Mouse (Mus musculus) stomach, embryonic 14.5 days (tissue): ENCODE data around the gene Mtmr4. TPM values are rescaled to one million over a fixed set of nuclear protein-coding genes. Genes with fewer than 3 reads are reported as not detected.

Experiments
- ATAC-seq: fragments of 200-750 bp; cut with Nextera tagmentation; 2 replicates; pipeline ENCODE4 v1.8.0; 2017; ENCODE audit warnings: low read depth, moderate TSS enrichment; ENCODE audit not compliant: insufficient number of reproducible peaks, insufficient read depth, low FRiP score
- H3K27ac ChIP-seq: fragments of 300-500 bp; sonication (generic); 2 replicates; pipeline ENCODE4 v1.5.1; 2014; ENCODE audit warnings: mild to moderate bottlenecking, low read length, moderate library complexity, mixed read lengths
- H3K27me3 ChIP-seq: fragments of 300-500 bp; sonication (generic); 2 replicates; pipeline ENCODE4 v1.6.1; 2014; ENCODE audit warnings: low read length, control low read depth, mixed read lengths; ENCODE audit not compliant: control insufficient read depth, insufficient read depth
- H3K36me3 ChIP-seq: fragments of 300-500 bp; sonication (generic); 2 replicates; pipeline ENCODE4 v1.6.1; 2014; ENCODE audit warnings: mild to moderate bottlenecking, control low read depth, low read length, moderate library complexity, mixed read lengths; ENCODE audit not compliant: control insufficient read depth, insufficient read depth
- H3K4me1 ChIP-seq: fragments of 300-500 bp; sonication (generic); 2 replicates; pipeline ENCODE4 v1.6.1; 2014; ENCODE audit warnings: low read length, control low read depth, mixed read lengths; ENCODE audit not compliant: control insufficient read depth, insufficient read depth
- H3K4me2 ChIP-seq: fragments of 300-500 bp; sonication (generic); replicated peaks from 2 replicates; pipeline ENCODE4 v1.6.1; 2014; ENCODE audit warnings: low read depth, low read length, control low read depth
- H3K4me3 ChIP-seq: fragments of 300-500 bp; sonication (generic); 2 replicates; pipeline ENCODE4 v1.5.1; 2014; ENCODE audit warnings: low read depth, low read length, control low read depth
- H3K9ac ChIP-seq: fragments of 300-500 bp; sonication (generic); replicated peaks from 2 replicates; pipeline ENCODE4 v1.6.1; 2014; ENCODE audit warnings: low read depth, mild to moderate bottlenecking, control low read depth, low read length, moderate library complexity, mixed read lengths
- H3K9me3 ChIP-seq: fragments of 300-500 bp; sonication (generic); 2 replicates; pipeline ENCODE4 v1.6.1; 2016; ENCODE audit warnings: low read depth, low read length, control low read depth; ENCODE audit not compliant: control insufficient read depth
- WGBS: fragments of 180-500 bp; shearing (Covaris S2); extraction: QIAGEN DNeasy Blood & Tissue Kit; methylation state at CpG from one replicate; pipeline ENCODE4 v1.1.7; 2014; 5-methylcytosine and 5-hydroxymethylcytosine counted together
- polyA plus RNA-seq: library from polyadenylated mRNA; unstranded; fragments of >200 nt; fragmentation: Nextera tagmentation; extraction: Ambion mirVana; gene quantifications from 2 replicates; pipeline ENCODE4 v1.2.1, GENCODE M21; 2014

Mtmr4 gene
- polyA plus RNA-seq, 1 experiment from 2014 or later: 30.5 TPM

GRCm38 (mm10) chr11:87597061-87597460 lies 5.1 kb downstream of the Mtmr4 start:
- Histone ChIP-seq H3K4me2 (no peak overlapping the region), H3K4me3 (no peak overlapping the region), H3K27me3 (no peaks in the 10 kb centered on the region), H3K9me3 (no peaks in the 10 kb centered on the region), H3K9ac (no peak overlapping the region), H3K4me1 (peaks cover 18% of the 10 kb centered on the region), H3K27ac (no peak overlapping the region), H3K36me3 (peaks cover 46% of the 10 kb centered on the region)
- ATAC-seq: no peak

GRCm38 (mm10) chr11:87599395-87600089 lies 7.6 kb downstream of the Mtmr4 start:
- 80% methylated on average over 13 of the region's 13 CpGs for WGBS
- H3K4me2 ChIP-seq: no peak overlapping the region
- H3K9ac ChIP-seq: no peak overlapping the region
- peaks cover 70% of the 10 kb centered on the region for H3K36me3 ChIP-seq
- H3K4me1 ChIP-seq: peaks cover 10% of the 10 kb centered on the region
- H3K9me3 ChIP-seq: no peaks in the 10 kb centered on the region
- no peak overlapping the region for H3K4me3 ChIP-seq
- no peak for ATAC-seq
- H3K27ac ChIP-seq: no peak overlapping the region
- H3K27me3 ChIP-seq: no peaks in the 10 kb centered on the region

GRCm38 (mm10) chr11:87600322-87600853 lies 8.4 kb downstream of the Mtmr4 start:
- Histone ChIP-seq H3K27me3 (no peaks in the 10 kb centered on the region), H3K4me2 (no peak overlapping the region), H3K4me1 (peaks cover 10% of the 10 kb centered on the region), H3K9me3 (no peaks in the 10 kb centered on the region), H3K4me3 (no peak overlapping the region), H3K36me3 (peaks cover 79% of the 10 kb centered on the region), H3K27ac (no peak overlapping the region), H3K9ac (no peak overlapping the region)
- ATAC-seq: no peak
- WGBS: 93% methylated on average over 10 of the region's 10 CpGs

GRCm38 (mm10) chr11:87602234-87602633 lies 10.3 kb downstream of the Mtmr4 start:
- H3K27me3 ChIP-seq: no peaks in the 10 kb centered on the region
- ATAC-seq: no peak
- H3K4me1 ChIP-seq: no peaks in the 10 kb centered on the region
- H3K4me3 ChIP-seq: no peak overlapping the region
- 94% methylated on average over 9 of the region's 9 CpGs for whole genome bisulfite sequencing
- H3K27ac ChIP-seq: no peak overlapping the region
- H3K9me3 ChIP-seq: no peaks in the 10 kb centered on the region
- no peak overlapping the region for H3K4me2 ChIP-seq
- H3K36me3 ChIP-seq: peaks cover 88% of the 10 kb centered on the region
- H3K9ac ChIP-seq: no peak overlapping the region

GRCm38 (mm10) chr11:87603571-87603970 lies 11.6 kb downstream of the Mtmr4 start:
- H3K4me2 ChIP-seq: no peak overlapping the region
- no peaks in the 10 kb centered on the region for H3K9me3 ChIP-seq
- WGBS: 98% methylated on average over 2 of the region's 2 CpGs
- H3K27ac ChIP-seq: no peak overlapping the region
- H3K36me3 ChIP-seq: peaks cover 89% of the 10 kb centered on the region
- H3K4me3 ChIP-seq: no peak overlapping the region
- no peak for ATAC-seq
- no peaks in the 10 kb centered on the region for H3K4me1 ChIP-seq
- no peaks in the 10 kb centered on the region for H3K27me3 ChIP-seq
- no peak overlapping the region for H3K9ac ChIP-seq

- no peak overlapping the region for H3K4me2 ChIP-seq
- no peaks in the 10 kb centered on the region for H3K4me1 ChIP-seq
- 91% methylated on average over 7 of the region's 7 CpGs for WGBS
- H3K9ac ChIP-seq: no peak overlapping the region
- H3K4me3 ChIP-seq: no peak overlapping the region
- no peaks in the 10 kb centered on the region for H3K27me3 ChIP-seq
- ATAC-seq: no peak
- H3K9me3 ChIP-seq: no peaks in the 10 kb centered on the region
- peaks cover 85% of the 10 kb centered on the region for H3K36me3 ChIP-seq
- no peak overlapping the region for H3K27ac ChIP-seq
Measured at GRCm38 (mm10) chr11:87609264-87609663, 17.3 kb downstream of the Mtmr4 start.

GRCm38 (mm10) chr11:87611547-87611946 lies 19.6 kb downstream of the Mtmr4 start:
- H3K27me3 ChIP-seq: no peaks in the 10 kb centered on the region
- 86% methylated on average over 9 of the region's 9 CpGs for WGBS
- peaks cover 86% of the 10 kb centered on the region for H3K36me3 ChIP-seq
- H3K9me3 ChIP-seq: no peaks in the 10 kb centered on the region
- H3K9ac ChIP-seq: no peak overlapping the region
- no peak for ATAC-seq
- no peak overlapping the region for H3K4me2 ChIP-seq
- H3K27ac ChIP-seq: no peak overlapping the region
- H3K4me1 ChIP-seq: no peaks in the 10 kb centered on the region
- no peak overlapping the region for H3K4me3 ChIP-seq

GRCm38 (mm10) chr11:87613972-87614371 lies 22.0 kb downstream of the Mtmr4 start:
- H3K4me1 ChIP-seq: no peaks in the 10 kb centered on the region
- no peak overlapping the region for H3K4me2 ChIP-seq
- ATAC-seq: no peak
- WGBS: 89% methylated on average over 7 of the region's 7 CpGs
- H3K36me3 ChIP-seq: peaks cover 82% of the 10 kb centered on the region
- H3K9ac ChIP-seq: no peak overlapping the region
- no peak overlapping the region for H3K4me3 ChIP-seq
- 0 out of 2 replicates have a peak, but pooled peaks cover 2% of the 10 kb centered on the region for H3K9me3 ChIP-seq
- H3K27me3 ChIP-seq: no peaks in the 10 kb centered on the region
- H3K27ac ChIP-seq: no peak overlapping the region

GRCm38 (mm10) chr11:87615551-87615950 lies 23.6 kb downstream of the Mtmr4 start:
- Histone ChIP-seq H3K36me3 (peaks cover 73% of the 10 kb centered on the region), H3K4me2 (no peak overlapping the region), H3K9me3 (0 out of 2 replicates have a peak, but pooled peaks cover 2% of the 10 kb centered on the region), H3K27ac (no peak overlapping the region), H3K9ac (no peak overlapping the region), H3K4me3 (no peak overlapping the region), H3K4me1 (no peaks in the 10 kb centered on the region), H3K27me3 (no peaks in the 10 kb centered on the region)
- no peak for ATAC-seq
- 90% methylated on average over 5 of the region's 5 CpGs for WGBS
